Mouse (Mus musculus) R1 (cell line): ENCODE data around the gene Rdh9.
"Not testable (repeated sequence)": the region's sequence is repeated elsewhere in the genome, so short reads cannot be mapped to it uniquely, and the experiment has no call there.

Experiments used
- DNase-seq: peaks from one replicate; pipeline ENCODE4 v3.0.0-alpha.2; 2018; ENCODE audit warnings: low read depth, low spot score

Gene Rdh9

DNA sequence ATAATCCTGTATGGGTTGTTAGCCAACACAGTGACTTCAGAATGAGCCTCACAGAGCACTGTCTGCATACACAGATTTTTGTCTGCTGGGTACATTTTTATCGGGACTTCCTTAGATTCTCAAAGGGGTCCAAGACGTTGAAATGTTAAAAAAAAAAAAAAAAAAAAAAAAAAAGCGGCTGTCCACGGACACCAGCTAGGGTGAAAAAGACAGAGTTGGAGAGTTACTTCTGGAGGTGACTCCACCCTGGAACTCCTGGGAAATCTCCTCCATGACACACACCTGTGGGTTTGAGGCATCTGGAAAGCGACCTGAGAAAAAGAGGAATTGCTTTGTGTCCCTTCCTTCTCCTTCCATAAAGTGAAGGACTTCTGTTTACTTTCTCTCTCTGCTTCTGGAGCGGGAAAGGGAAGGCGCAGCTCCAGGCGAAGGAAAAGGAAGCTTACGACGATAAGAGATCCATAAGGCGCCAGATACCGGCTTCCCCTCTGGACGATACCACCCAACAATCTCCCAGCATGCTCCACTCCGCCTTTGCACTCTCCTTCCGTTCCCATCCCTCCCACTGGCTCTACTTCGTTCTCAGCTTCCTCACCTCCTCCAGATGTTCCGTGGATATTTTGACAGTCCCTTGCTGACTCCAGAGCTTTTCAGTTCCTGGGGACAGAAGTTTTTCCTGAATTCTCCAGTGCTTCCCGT is 20.3 kb upstream of the Rdh9 start:
- DNase-seq: peak; percentile 46

GRCm38 (mm10) chr10:127759181-127760110 is 16.7 kb upstream of the Rdh9 start, which contains the start of the genes Rdh1 and Rdh16f1:
Rdh1 (plus strand) TSS chr10:127759721.
Rdh16f1 (plus strand) TSS chr10:127759787.
- no peak for DNase-seq

- not testable (repeated sequence) for DNase-seq
Measured at GRCm38 (mm10) chr10:127762926-127763325, 13.3 kb upstream of the Rdh9 start.

- no peak for DNase-seq
Measured at GRCm38 (mm10) chr10:127763914-127764680, 12.1 kb upstream of the Rdh9 start.

DNA sequence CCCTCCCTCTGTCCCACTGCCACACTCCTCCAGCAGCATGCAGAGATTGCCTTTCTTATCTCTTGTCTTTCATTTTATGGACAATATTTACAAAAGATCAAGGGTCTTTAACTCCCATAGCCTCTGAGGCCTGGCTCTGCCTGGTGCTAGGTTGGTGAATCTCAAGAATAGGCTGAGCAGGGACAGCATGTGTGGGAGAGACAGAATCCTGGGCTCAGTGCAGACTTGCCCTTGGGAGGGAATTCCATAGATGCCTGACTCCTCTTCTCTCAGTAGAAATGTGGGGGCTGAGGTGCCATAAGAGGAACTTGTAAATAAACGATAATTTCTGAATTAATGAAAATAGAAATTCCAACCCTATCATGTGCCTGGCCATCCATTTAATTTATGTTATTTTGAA is 9.6 kb upstream of the Rdh9 start:
- no peak for DNase-seq

GRCm38 (mm10) chr10:127782321-127782720 is 6.1 kb downstream of the Rdh9 start:
- DNase-seq: not testable (repeated sequence)

- peak; percentile 82 for DNase-seq
Measured at GRCm38 (mm10) chr10:127785411-127785810, 9.2 kb downstream of the Rdh9 start.

DNA sequence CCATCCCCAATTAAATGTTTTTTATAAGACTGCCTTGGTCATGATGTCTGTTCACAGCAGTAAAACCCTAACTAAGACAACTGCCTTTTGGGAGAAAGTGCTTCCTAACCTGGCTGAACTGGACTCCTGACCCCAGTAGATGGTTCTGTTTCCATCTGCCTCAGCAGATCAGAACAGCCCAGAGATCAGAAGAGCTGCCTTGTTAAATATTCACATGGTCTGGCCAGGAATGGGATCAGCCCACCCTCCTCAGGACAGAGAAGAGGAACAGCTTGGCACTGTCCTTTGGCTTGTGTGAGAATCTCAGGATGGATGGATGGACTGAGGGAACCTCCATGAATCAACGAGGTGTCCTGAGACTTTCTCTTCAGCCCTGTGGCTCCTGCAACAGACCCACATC is 23.1 kb downstream of the Rdh9 start:
- DNase-seq: no peak

GRCm38 (mm10) chr10:127800891-127801290 is 24.7 kb downstream of the Rdh9 start, which contains the start of gene Rdh16:
Rdh16 (plus strand) TSS chr10:127801152.
- DNase-seq: no peak

GRCm38 (mm10) chr10:127801612-127802011 is 25.4 kb downstream of the Rdh9 start:
- DNase-seq: no peak

GRCm38 (mm10) chr10:127802236-127802635 is 26.1 kb downstream of the Rdh9 start:
- no peak for DNase-seq

- no peak for DNase-seq
Measured at GRCm38 (mm10) chr10:127804416-127804815, 28.2 kb downstream of the Rdh9 start.

- no peak for DNase-seq
Measured at GRCm38 (mm10) chr10:127815888-127816287, 39.7 kb downstream of the Rdh9 start.

- DNase-seq: peak; percentile 39
Measured at GRCm38 (mm10) chr10:127817268-127817910, 41.2 kb downstream of the Rdh9 start.

DNA sequence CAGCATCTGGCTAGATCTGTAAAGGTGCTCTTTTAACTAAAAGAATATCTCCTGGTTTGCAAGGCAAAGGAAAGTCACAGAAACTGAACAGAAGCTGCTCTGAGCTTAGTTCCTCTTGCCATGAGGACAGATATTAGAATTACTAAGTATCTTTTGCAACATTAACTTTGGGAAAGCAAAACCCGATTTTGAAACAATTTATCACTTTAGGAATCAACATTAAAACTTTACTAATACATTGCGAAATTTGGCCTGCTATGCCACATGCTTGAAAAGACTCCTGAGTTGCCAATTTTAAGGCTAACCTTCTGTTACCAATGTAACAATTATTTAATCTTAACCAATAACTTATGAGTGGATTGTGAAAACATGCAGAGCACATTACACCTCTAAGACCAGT is 45.6 kb downstream of the Rdh9 start:
- not testable (repeated sequence) for DNase-seq

DNA sequence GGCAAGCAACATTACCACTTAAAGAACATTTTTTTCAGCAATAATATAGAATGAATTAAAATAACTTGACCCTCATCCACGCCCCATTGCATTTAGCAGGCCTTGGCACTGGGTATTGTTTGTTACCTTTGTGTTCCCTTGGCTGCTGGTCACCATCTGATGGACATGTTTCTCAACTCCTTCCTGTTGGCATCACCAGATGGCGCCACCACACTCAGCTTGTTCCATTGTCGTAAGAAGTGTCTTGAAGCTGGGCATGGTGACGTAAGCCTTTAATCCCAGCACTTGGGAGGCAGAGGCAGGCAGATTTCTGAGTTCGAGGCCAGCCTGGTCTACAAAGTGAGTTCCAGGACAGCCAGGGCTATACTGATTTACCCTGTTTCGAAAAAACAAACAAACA is 49.2 kb downstream of the Rdh9 start:
- peak; percentile 58 for DNase-seq

- DNase-seq: peak; percentile 85
Measured at GRCm38 (mm10) chr10:127829121-127829520, 52.9 kb downstream of the Rdh9 start.

GRCm38 (mm10) chr10:127834186-127834585 is 58.0 kb downstream of the Rdh9 start:
- DNase-seq: not testable (repeated sequence)

- DNase-seq: no peak
Measured at GRCm38 (mm10) chr10:127835292-127835691, 59.1 kb downstream of the Rdh9 start.

DNA sequence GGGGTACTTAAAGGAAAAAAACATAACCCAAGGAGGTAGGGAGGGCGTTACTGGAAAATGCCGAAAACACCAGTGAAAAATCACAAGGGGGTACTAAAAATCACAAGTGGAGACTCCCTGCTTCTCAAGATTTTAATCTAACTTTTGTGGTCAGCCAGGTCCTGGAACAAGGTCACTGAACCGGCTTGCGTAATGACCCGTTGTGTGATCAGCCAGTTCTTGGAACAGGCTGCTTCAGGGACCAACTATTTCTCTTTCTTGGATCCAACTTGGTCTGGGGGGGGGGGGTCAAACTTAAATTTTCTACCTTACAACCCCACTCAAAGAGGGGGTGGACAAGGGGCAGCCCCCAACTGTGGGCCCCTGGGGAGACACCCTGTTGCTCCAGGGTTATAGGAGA is 61.6 kb downstream of the Rdh9 start:
- not testable (repeated sequence) for DNase-seq

DNA sequence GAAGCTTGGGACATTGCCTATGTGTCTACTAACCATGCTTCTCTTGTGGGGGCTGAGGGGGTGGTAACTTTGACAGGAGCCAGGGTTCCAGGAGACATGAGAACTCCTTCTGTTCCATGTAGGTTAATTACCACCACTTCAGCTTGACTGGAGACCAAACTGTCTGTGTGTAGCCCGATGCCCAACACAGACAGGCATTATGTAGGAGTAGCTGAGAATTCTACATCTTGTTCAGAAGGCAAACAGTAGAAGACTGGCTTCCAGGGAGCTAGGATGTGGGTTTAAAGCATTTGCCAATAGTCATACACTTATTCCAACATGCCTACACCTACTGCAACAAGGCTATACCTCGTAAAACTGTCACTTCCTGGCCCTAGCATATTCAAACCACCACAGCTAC is 62.4 kb downstream of the Rdh9 start:
- no peak for DNase-seq
